Mouse (Mus musculus): ENCODE results near the gene Rpl21. TPM values are rescaled to one million over a fixed set of nuclear protein-coding genes. Genes with fewer than 3 reads are reported as not detected.

The Rpl21 gene
- polyA plus RNA-seq, 1 experiment = 486 TPM

DNA sequence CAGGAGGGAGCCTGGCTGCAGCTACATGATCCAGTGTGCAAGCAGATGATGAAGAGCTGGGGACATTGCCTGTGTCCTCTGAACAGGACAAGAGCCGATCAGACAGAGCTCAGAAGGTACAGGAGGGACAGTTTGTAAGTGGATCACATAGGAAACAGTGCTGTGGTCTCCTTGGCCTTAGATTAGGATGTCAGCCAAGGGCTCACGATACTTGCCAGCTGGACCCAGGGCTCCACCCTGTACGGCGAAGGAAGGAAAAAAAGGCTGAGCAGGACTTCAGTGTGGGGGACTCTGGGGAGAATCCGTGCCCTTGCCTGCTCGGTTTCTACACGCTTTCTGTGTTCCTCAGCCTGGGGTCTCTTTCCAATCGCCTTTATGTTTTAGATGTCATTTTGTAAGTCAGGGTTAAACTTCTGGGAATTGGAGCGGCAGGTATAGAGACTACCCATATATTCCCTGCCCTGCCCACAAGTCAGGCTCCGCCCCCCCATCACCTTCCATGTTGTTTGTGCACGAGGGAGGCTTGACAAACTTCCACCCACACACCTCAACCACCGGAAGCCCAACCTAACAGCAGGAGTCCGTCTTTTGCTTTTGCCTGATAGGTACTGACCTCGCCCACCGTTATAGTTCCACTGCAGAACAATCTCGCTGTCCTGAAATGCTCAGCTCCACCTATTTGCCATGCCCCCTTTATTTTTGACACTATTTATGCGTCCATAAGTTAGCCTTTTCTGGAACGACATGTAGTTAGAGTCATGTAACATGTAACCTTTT is 27.7 kb downstream of the Rpl21 start:
- Histone ChIP-seq H3K79me2 (ENCODE audit: control insufficient read depth, insufficient read depth) (no peaks in the 10 kb centered on the region), H3K27me3 (ENCODE audit: control insufficient read depth, insufficient read depth, insufficient read length) (no peaks in the 10 kb centered on the region), H3K36me3 (ENCODE audit: control insufficient read depth, insufficient read depth) (no peaks in the 10 kb centered on the region), H3K4me3 (ENCODE audit: insufficient read depth, poor library complexity, severe bottlenecking) (no peak overlapping the region), H3ac (ENCODE audit: control insufficient read depth, insufficient read length, low read depth) (no peak overlapping the region), H3K79me3 (ENCODE audit: low read depth) (no peaks in the 10 kb centered on the region)
- TF ChIP-seq USF1 (IDR thresholded peaks at IDR 0.05; ENCODE audit: low read depth) (no peak), MYOG (IDR thresholded peaks at IDR 0.05; ENCODE audit: control insufficient read depth, extremely low read depth, insufficient read length) (no peak), CTCF (IDR thresholded peaks at IDR 0.05; ENCODE audit: control insufficient read depth, insufficient read depth, insufficient read length) (no peak)

- Histone ChIP-seq H3K79me2 (ENCODE audit: control insufficient read depth, insufficient read depth) (no peaks in the 10 kb centered on the region), H3K27me3 (ENCODE audit: control insufficient read depth, insufficient read depth, insufficient read length) (no peaks in the 10 kb centered on the region), H3K79me3 (ENCODE audit: low read depth) (no peaks in the 10 kb centered on the region), H3K36me3 (ENCODE audit: control insufficient read depth, insufficient read depth) (no peaks in the 10 kb centered on the region), H3K4me3 (ENCODE audit: insufficient read depth, poor library complexity, severe bottlenecking) (no peak overlapping the region), H3ac (ENCODE audit: control insufficient read depth, insufficient read length, low read depth) (no peak overlapping the region)
- TF ChIP-seq MYOD1 (IDR thresholded peaks at IDR 0.05; ENCODE audit: control insufficient read depth, insufficient read length, low read depth) (no peak), CEBPB (IDR thresholded peaks at IDR 0.05; ENCODE audit: low read depth) (no peak), MYOG (IDR thresholded peaks at IDR 0.05; ENCODE audit: control insufficient read depth, extremely low read depth, insufficient read length) (no peak), MAX (IDR thresholded peaks at IDR 0.05) (no peak), USF1 (IDR thresholded peaks at IDR 0.05; ENCODE audit: low read depth) (no peak), FOSL1 (IDR thresholded peaks at IDR 0.05; ENCODE audit: insufficient read depth, low read length, poor library complexity, severe bottlenecking) (no peak), CTCF (IDR thresholded peaks at IDR 0.05; ENCODE audit: control insufficient read depth, insufficient read depth, insufficient read length) (no peak)
Observed at GRCm38 (mm10) chr5:146861588-146861987, 28.9 kb downstream of the Rpl21 start.

GRCm38 (mm10) chr5:146865511-146865910 is 32.8 kb downstream of the Rpl21 start:
- TF ChIP-seq CEBPB (IDR thresholded peaks at IDR 0.05; ENCODE audit: low read depth) (no peak), MAX (IDR thresholded peaks at IDR 0.05) (no peak), FOSL1 (IDR thresholded peaks at IDR 0.05; ENCODE audit: insufficient read depth, low read length, poor library complexity, severe bottlenecking) (no peak), MYOD1 (IDR thresholded peaks at IDR 0.05; ENCODE audit: control insufficient read depth, insufficient read length, low read depth) (no peak), CTCF (IDR thresholded peaks at IDR 0.05; ENCODE audit: control insufficient read depth, insufficient read depth, insufficient read length) (no peak), MYOG (IDR thresholded peaks at IDR 0.05; ENCODE audit: control insufficient read depth, extremely low read depth, insufficient read length) (no peak), USF1 (IDR thresholded peaks at IDR 0.05; ENCODE audit: low read depth) (no peak)
- no peaks in the 10 kb centered on the region for H3K79me3 ChIP-seq (ENCODE audit: low read depth)
- H3ac ChIP-seq (ENCODE audit: control insufficient read depth, insufficient read length, low read depth) = no peak overlapping the region
- no peaks in the 10 kb centered on the region for H3K27me3 ChIP-seq (ENCODE audit: control insufficient read depth, insufficient read depth, insufficient read length)
- no peaks in the 10 kb centered on the region for H3K79me2 ChIP-seq (ENCODE audit: control insufficient read depth, insufficient read depth)
- no peaks in the 10 kb centered on the region for H3K36me3 ChIP-seq (ENCODE audit: control insufficient read depth, insufficient read depth)
- H3K4me3 ChIP-seq (ENCODE audit: insufficient read depth, poor library complexity, severe bottlenecking) = no peak overlapping the region

DNA sequence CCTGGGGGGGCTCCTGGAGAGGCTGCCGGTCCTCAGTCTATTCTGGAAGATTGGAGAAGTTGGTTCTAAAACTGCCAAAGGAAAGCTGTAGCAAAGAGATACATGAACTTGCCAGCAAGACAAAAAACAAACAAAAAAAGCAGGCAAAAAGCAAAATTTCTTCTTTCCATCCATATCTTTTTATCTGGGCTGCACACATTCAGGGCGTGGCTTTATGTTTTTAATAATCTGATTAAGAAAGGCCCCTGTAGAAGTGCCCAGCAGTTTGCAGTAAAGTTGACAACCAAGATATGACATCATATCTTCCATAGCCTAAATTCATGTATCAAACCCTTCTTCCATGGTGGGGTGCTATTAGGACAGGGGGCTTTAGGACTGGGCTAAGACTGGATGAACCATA is 33.6 kb downstream of the Rpl21 start:
- TF ChIP-seq MYOD1 (IDR thresholded peaks at IDR 0.05; ENCODE audit: control insufficient read depth, insufficient read length, low read depth) (no peak), MAX (IDR thresholded peaks at IDR 0.05) (no peak), MYOG (IDR thresholded peaks at IDR 0.05; ENCODE audit: control insufficient read depth, extremely low read depth, insufficient read length) (no peak), CTCF (IDR thresholded peaks at IDR 0.05; ENCODE audit: control insufficient read depth, insufficient read depth, insufficient read length) (no peak), USF1 (IDR thresholded peaks at IDR 0.05; ENCODE audit: low read depth) (no peak), CEBPB (IDR thresholded peaks at IDR 0.05; ENCODE audit: low read depth) (no peak), FOSL1 (IDR thresholded peaks at IDR 0.05; ENCODE audit: insufficient read depth, low read length, poor library complexity, severe bottlenecking) (no peak)
- Histone ChIP-seq H3K27me3 (ENCODE audit: control insufficient read depth, insufficient read depth, insufficient read length) (no peaks in the 10 kb centered on the region), H3K79me3 (ENCODE audit: low read depth) (no peaks in the 10 kb centered on the region)

DNA sequence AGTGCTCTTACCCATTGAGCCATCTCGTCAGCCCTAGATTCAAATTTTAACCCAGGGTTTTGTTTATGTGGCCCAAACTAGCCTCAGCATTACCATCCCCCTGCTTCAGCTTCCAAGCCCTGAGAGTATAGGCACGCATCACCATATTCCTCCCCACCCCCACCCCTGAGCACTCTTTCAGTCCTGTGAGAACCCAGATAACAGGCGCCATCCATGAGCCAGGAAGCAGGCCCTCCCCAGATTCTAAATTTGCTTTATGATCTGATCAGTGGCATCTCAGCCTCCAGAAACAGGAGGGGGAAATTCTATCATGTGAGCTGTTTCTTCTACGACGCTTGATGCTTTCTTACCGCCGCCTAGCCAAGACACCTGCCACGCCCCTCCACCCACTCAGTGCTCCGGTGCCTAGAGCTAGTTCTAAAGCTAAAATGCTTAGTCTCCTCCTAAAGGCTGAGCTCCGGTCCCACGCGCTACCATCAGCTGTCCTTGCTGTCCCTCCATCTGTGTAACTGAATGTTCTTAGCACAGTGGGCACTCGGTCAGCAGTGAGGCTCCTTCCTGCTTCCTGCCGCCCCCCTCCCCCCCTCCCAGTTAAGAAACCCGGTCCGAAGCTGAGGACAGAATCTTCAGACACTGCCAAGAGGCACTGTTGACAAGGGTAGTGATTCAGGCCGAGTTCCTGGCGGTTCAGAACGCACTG is 34.7 kb downstream of the Rpl21 start:
- Histone ChIP-seq H3ac (ENCODE audit: control insufficient read depth, insufficient read length, low read depth) (peak overlapping the region; percentile 28), H3K79me3 (ENCODE audit: low read depth) (no peaks in the 10 kb centered on the region), H3K27me3 (ENCODE audit: control insufficient read depth, insufficient read depth, insufficient read length) (no peaks in the 10 kb centered on the region), H3K79me2 (ENCODE audit: control insufficient read depth, insufficient read depth) (no peaks in the 10 kb centered on the region), H3K4me3 (ENCODE audit: insufficient read depth, poor library complexity, severe bottlenecking) (no peak overlapping the region), H3K36me3 (ENCODE audit: control insufficient read depth, insufficient read depth) (no peaks in the 10 kb centered on the region)
- TF ChIP-seq MYOG (IDR thresholded peaks at IDR 0.05; ENCODE audit: control insufficient read depth, extremely low read depth, insufficient read length) (no peak), USF1 (IDR thresholded peaks at IDR 0.05; ENCODE audit: low read depth) (no peak), MYOD1 (IDR thresholded peaks at IDR 0.05; ENCODE audit: control insufficient read depth, insufficient read length, low read depth) (no peak), FOSL1 (IDR thresholded peaks at IDR 0.05; ENCODE audit: insufficient read depth, low read length, poor library complexity, severe bottlenecking) (no peak), CTCF (IDR thresholded peaks at IDR 0.05; ENCODE audit: control insufficient read depth, insufficient read depth, insufficient read length) (no peak)

More for the DNA sequence above, 33.6 kb downstream of the Rpl21 start:
- no peaks in the 10 kb centered on the region for H3K36me3 ChIP-seq (ENCODE audit: control insufficient read depth, insufficient read depth)
- no peak overlapping the region for H3ac ChIP-seq (ENCODE audit: control insufficient read depth, insufficient read length, low read depth)
- H3K79me2 ChIP-seq (ENCODE audit: control insufficient read depth, insufficient read depth) = no peaks in the 10 kb centered on the region
- H3K4me3 ChIP-seq (ENCODE audit: insufficient read depth, poor library complexity, severe bottlenecking) = no peak overlapping the region

Data from C2C12 (cell line).